Mouse (Mus musculus): ENCODE data around the gene Schip1.

DNA sequence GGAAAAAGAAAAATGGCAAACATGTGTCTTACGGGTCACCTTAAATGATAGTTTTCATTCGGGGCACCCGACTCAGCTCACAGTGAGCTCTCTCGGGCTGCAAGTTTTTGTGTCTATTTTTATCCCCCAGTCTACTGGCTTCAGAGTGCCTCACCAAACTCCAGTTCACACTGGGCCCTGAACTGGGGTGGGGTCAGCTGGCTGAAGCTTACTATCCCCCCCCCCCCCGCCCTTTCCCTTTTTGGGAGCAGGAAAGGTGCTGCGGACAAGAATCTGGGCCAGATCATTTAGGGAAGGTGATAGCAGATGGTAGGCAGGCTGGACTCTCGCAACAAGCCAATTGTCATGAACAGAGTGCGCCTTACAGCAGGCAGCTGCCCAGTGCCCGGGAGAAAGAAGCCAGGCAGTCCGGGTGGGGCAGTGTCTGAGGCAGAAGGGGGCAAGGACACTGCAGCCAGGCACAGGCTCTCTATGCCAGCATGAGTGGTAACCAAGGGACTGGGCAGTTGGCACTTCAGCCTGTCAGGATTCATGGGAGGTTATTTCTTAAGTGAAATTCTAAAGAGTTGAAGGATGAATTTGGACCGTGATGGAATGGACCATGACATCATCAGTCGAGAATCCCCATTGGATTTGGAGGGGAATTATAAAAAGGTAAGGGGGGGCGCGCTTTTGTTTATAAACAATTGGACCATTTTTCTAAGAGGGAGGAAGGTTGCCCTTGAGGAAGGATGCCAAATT is 519.3 kb downstream of the Schip1 start:
- TF ChIP-seq GATA1 (IDR thresholded peaks at IDR 0.05; ENCODE audit: low read length), result no peak
- no peak for TF ChIP-seq TAL1 (IDR thresholded peaks at IDR 0.05; ENCODE audit: low read length)
